Comparison of ENCODE assay signal across 8 mouse cellular contexts in genomic region chr5:124531583-124531930, GRCm38 (mm10). TPM values are rescaled to one million over a fixed set of nuclear protein-coding genes. Genes with fewer than 3 reads are reported as not detected.
A peak's percentile ranks its signal among the peaks of the same experiment; 100 is the strongest.
DNase-seq lines count a peak whose midpoint lies in the region; ATAC-seq and TF ChIP-seq lines count a peak whose summit lies in the region.

No protein-coding gene starts in this region.

- WGBS in spleen, adult 2 months: 21% methylated on average over 14 of the region's 14 CpGs
- WGBS in limb, embryonic 14.5 days: 13% methylated on average over 13 of the region's 14 CpGs
- WGBS in stomach, embryonic 15.5 days: 15% methylated on average over 14 of the region's 14 CpGs

- H3K4me3 ChIP-seq in erythroblast, embryonic 14.5 days (replicated peaks): peak overlapping the region; percentile 63
- H3K4me3 ChIP-seq in spleen, adult 2 months (ENCODE audit: extremely low read depth, insufficient read depth, insufficient read length): peak overlapping the region; percentile 73; the same call in 1 of the 2 replicates
- H3K4me3 ChIP-seq in limb, embryonic 14.5 days (replicated peaks; ENCODE audit: low read length): peak overlapping the region; percentile 59
- peak overlapping the region; percentile 80 for H3K4me3 ChIP-seq in stomach, embryonic 15.5 days (replicated peaks)

- ATAC-seq in erythroblast, adult 5-6 weeks (replicated peaks; ENCODE audit: low FRiP score, poor library complexity, severe bottlenecking): no peak
- ATAC-seq in limb, embryonic 14.5 days (ENCODE audit: low FRiP score, low read depth): peak; percentile 14
- peak; percentile 6; the same call in 1 of the 2 replicates for ATAC-seq in stomach, embryonic 15.5 days (ENCODE audit: insufficient read depth, low FRiP score, low read depth)

- peaks cover 55% of the 10 kb centered on the region for H3K27me3 ChIP-seq in erythroblast, embryonic 14.5 days (ENCODE audit: control insufficient read depth)
- peaks cover 6% of the 10 kb centered on the region for H3K27me3 ChIP-seq in spleen, adult 2 months (ENCODE audit: control insufficient read depth, insufficient read depth, low read length)
- no peaks in the 10 kb centered on the region for H3K27me3 ChIP-seq in limb, embryonic 14.5 days (ENCODE audit: control insufficient read depth, insufficient read depth, low read length)
- H3K27me3 ChIP-seq in stomach, embryonic 15.5 days (replicated peaks): no peaks in the 10 kb centered on the region

- H3K4me1 ChIP-seq in erythroblast, embryonic 14.5 days (ENCODE audit: control insufficient read depth): peaks cover 27% of the 10 kb centered on the region
- H3K4me1 ChIP-seq in spleen, adult 2 months (ENCODE audit: control insufficient read depth, insufficient read depth, insufficient read length): peaks cover 7% of the 10 kb centered on the region; the same call in 1 of the 2 replicates
- H3K4me1 ChIP-seq in limb, embryonic 14.5 days (ENCODE audit: control insufficient read depth, insufficient read depth, low read length): peaks cover 30% of the 10 kb centered on the region
- peaks cover 36% of the 10 kb centered on the region for H3K4me1 ChIP-seq in stomach, embryonic 15.5 days

- no peak for DNase-seq in spleen, adult 2 months (ENCODE audit: low read depth in 1 of 2, low spot score in 2 of 2)
- DNase-seq in spleen, postnatal 4 days (ENCODE audit: low spot score in 2 of 2): no peak
- no peak for DNase-seq in limb, embryonic 14.5 days (ENCODE audit: low spot score)
- no peak for DNase-seq in gastrocnemius, adult 18-20 months (ENCODE audit: low spot score)
- DNase-seq in left cerebral cortex, postnatal 4 days: no peak

- TF ChIP-seq CTCF in spleen, adult 2 months (IDR thresholded peaks at IDR 0.05; ENCODE audit: extremely low read depth, insufficient read depth, insufficient read length, insufficient replicate concordance): no peak

- H3K27ac ChIP-seq in spleen, adult 2 months (ENCODE audit: insufficient read depth, low read length): no peak overlapping the region; the same call in 1 of the 2 replicates
- H3K27ac ChIP-seq in limb, embryonic 14.5 days (replicated peaks; ENCODE audit: low read depth, low read length): peak overlapping the region; percentile 80
- peak overlapping the region; percentile 73 for H3K27ac ChIP-seq in stomach, embryonic 15.5 days

- H3K9me3 ChIP-seq in erythroblast, embryonic 14.5 days (ENCODE audit: control insufficient read depth, low read length): peaks cover 4% of the 10 kb centered on the region; the same call in 1 of the 2 replicates
- no peaks in the 10 kb centered on the region for H3K9me3 ChIP-seq in limb, embryonic 14.5 days (ENCODE audit: control insufficient read depth, low read length)
- no peaks in the 10 kb centered on the region for H3K9me3 ChIP-seq in stomach, embryonic 15.5 days

- H3K36me3 ChIP-seq in erythroblast, embryonic 14.5 days (ENCODE audit: control insufficient read depth): no peaks in the 10 kb centered on the region
- no peaks in the 10 kb centered on the region for H3K36me3 ChIP-seq in spleen, adult 2 months (ENCODE audit: control insufficient read depth, insufficient read depth, low read length)
- peaks cover 1% of the 10 kb centered on the region; the same call in 1 of the 2 replicates for H3K36me3 ChIP-seq in limb, embryonic 14.5 days (ENCODE audit: control insufficient read depth, insufficient read depth, low read length)
- H3K36me3 ChIP-seq in stomach, embryonic 15.5 days: no peaks in the 10 kb centered on the region

- intact Hi-C loops in left cerebral cortex, postnatal 4 days (cut with DNase I): no loop called here

- no peak for TF ChIP-seq POLR2A in spleen, adult 2 months (IDR thresholded peaks at IDR 0.05; ENCODE audit: low read depth, low read length)
- no peak; the same call in 1 of the 2 replicates for TF ChIP-seq POLR2A in limb, embryonic 14.5 days (IDR thresholded peaks at IDR 0.05; ENCODE audit: borderline replicate concordance, extremely low read depth, insufficient read depth, insufficient read length)

- peak overlapping the region; percentile 76 for H3K9ac ChIP-seq in limb, embryonic 14.5 days (ENCODE audit: low read depth, low read length, severe bottlenecking)
- peak overlapping the region; percentile 54 for H3K9ac ChIP-seq in stomach, embryonic 15.5 days

- peak overlapping the region; percentile 69 for H3K4me2 ChIP-seq in limb, embryonic 14.5 days (replicated peaks; ENCODE audit: low read depth, low read length, severe bottlenecking)
- peak overlapping the region; percentile 81 for H3K4me2 ChIP-seq in stomach, embryonic 15.5 days

RNA-seq across cellular contexts. Expression of gene Rilpl1, which starts 0.4 kb away (rescaled TPM):
- 0.02 and 0.06 TPM in 2 replicates for polyA plus RNA-seq in erythroblast, embryonic 14.5 days (2012)
- not detected in 2 replicates for total RNA-seq in erythroblast, adult 5-6 weeks (2015; ENCODE audit: low replicate concordance)
- total RNA-seq in erythroblast, adult 5-6 weeks (2017; ENCODE audit: low replicate concordance): 1.1 and 1.6 TPM in 2 replicates
- 3.6 TPM in 2 replicates for polyA plus RNA-seq in spleen, adult 2 months (2012; rRNA removed)
- polyA plus RNA-seq in limb, embryonic 14.5 days (2012; rRNA removed): 17.8 and 22.4 TPM in 2 replicates
- 23.2 and 28.0 TPM in 2 replicates for polyA plus RNA-seq in limb, embryonic 14.5 days (2014; fragmentation: Nextera tagmentation; extraction: Ambion mirVana)
- polyA plus RNA-seq in stomach, embryonic 15.5 days (2015; fragmentation: Nextera tagmentation; extraction: Ambion mirVana): 15.1 and 15.2 TPM in 2 replicates
- 100 to 1,000 TPM; 261 to 262 TPM for total RNA-seq in gastrocnemius, adult 18-20 months (2021)
- 10 to 100 TPM; 15.0 to 16.6 TPM for total RNA-seq in left cerebral cortex, postnatal 4 days (2021)

RNA-seq across cellular contexts. Expression of gene Tmed2, which starts 8.9 kb away (rescaled TPM):
- 11.7 and 17.6 TPM in 2 replicates for polyA plus RNA-seq in erythroblast, embryonic 14.5 days (2012)
- total RNA-seq in erythroblast, adult 5-6 weeks (2015; ENCODE audit: low replicate concordance): 187 and 211 TPM in 2 replicates
- 222 and 325 TPM in 2 replicates for total RNA-seq in erythroblast, adult 5-6 weeks (2017; ENCODE audit: low replicate concordance)
- polyA plus RNA-seq in spleen, adult 2 months (2012; rRNA removed): 54.2 and 96.7 TPM in 2 replicates
- 260 and 264 TPM in 2 replicates for polyA plus RNA-seq in limb, embryonic 14.5 days (2012; rRNA removed)
- 594 and 615 TPM in 2 replicates for polyA plus RNA-seq in limb, embryonic 14.5 days (2014; fragmentation: Nextera tagmentation; extraction: Ambion mirVana)
- 589 and 688 TPM in 2 replicates for polyA plus RNA-seq in stomach, embryonic 15.5 days (2015; fragmentation: Nextera tagmentation; extraction: Ambion mirVana)
- total RNA-seq in gastrocnemius, adult 18-20 months (2021): 100 to 1,000 TPM; 145 to 151 TPM
- total RNA-seq in left cerebral cortex, postnatal 4 days (2021): 100 to 1,000 TPM; 119 to 123 TPM

RNA-seq across cellular contexts. Expression of gene Ddx55, which starts 21.1 kb away (rescaled TPM):
- 0.84 and 0.94 TPM in 2 replicates for polyA plus RNA-seq in erythroblast, embryonic 14.5 days (2012)
- total RNA-seq in erythroblast, adult 5-6 weeks (2015; ENCODE audit: low replicate concordance): 0.38 and 2.9 TPM in 2 replicates
- 0.85 and 5.0 TPM in 2 replicates for total RNA-seq in erythroblast, adult 5-6 weeks (2017; ENCODE audit: low replicate concordance)
- polyA plus RNA-seq in spleen, adult 2 months (2012; rRNA removed): 17.0 and 19.1 TPM in 2 replicates
- polyA plus RNA-seq in limb, embryonic 14.5 days (2012; rRNA removed): 20.8 and 22.0 TPM in 2 replicates
- 11.9 and 12.5 TPM in 2 replicates for polyA plus RNA-seq in limb, embryonic 14.5 days (2014; fragmentation: Nextera tagmentation; extraction: Ambion mirVana)
- polyA plus RNA-seq in stomach, embryonic 15.5 days (2015; fragmentation: Nextera tagmentation; extraction: Ambion mirVana): 14.1 and 17.1 TPM in 2 replicates
- total RNA-seq in gastrocnemius, adult 18-20 months (2021): 1 to 10 TPM; 4.1 to 4.2 TPM
- total RNA-seq in left cerebral cortex, postnatal 4 days (2021): 10 to 100 TPM; 27.5 to 30.8 TPM

RNA-seq across cellular contexts. Expression of gene Eif2b1, which starts 47.4 kb away (rescaled TPM):
- 0.41 and 0.57 TPM in 2 replicates for polyA plus RNA-seq in erythroblast, embryonic 14.5 days (2012)
- 14.4 and 18.1 TPM in 2 replicates for total RNA-seq in erythroblast, adult 5-6 weeks (2015; ENCODE audit: low replicate concordance)
- 5.0 and 8.1 TPM in 2 replicates for total RNA-seq in erythroblast, adult 5-6 weeks (2017; ENCODE audit: low replicate concordance)
- polyA plus RNA-seq in spleen, adult 2 months (2012; rRNA removed): 9.8 and 11.6 TPM in 2 replicates
- 37.4 and 42.5 TPM in 2 replicates for polyA plus RNA-seq in limb, embryonic 14.5 days (2012; rRNA removed)
- polyA plus RNA-seq in limb, embryonic 14.5 days (2014; fragmentation: Nextera tagmentation; extraction: Ambion mirVana): 71.3 and 73.5 TPM in 2 replicates
- polyA plus RNA-seq in stomach, embryonic 15.5 days (2015; fragmentation: Nextera tagmentation; extraction: Ambion mirVana): 73.7 and 77.1 TPM in 2 replicates
- 10 to 100 TPM; 36.0 to 36.2 TPM for total RNA-seq in gastrocnemius, adult 18-20 months (2021)
- total RNA-seq in left cerebral cortex, postnatal 4 days (2021): 10 to 100 TPM; 44.4 to 46.9 TPM

RNA-seq across cellular contexts. Expression of gene Gtf2h3, which starts 47.4 kb away (rescaled TPM):
- 0.27 and 0.28 TPM in 2 replicates for polyA plus RNA-seq in erythroblast, embryonic 14.5 days (2012)
- 0.19 and 3.8 TPM in 2 replicates for total RNA-seq in erythroblast, adult 5-6 weeks (2015; ENCODE audit: low replicate concordance)
- total RNA-seq in erythroblast, adult 5-6 weeks (2017; ENCODE audit: low replicate concordance): 10.3 and 10.6 TPM in 2 replicates
- 25.9 and 29.4 TPM in 2 replicates for polyA plus RNA-seq in spleen, adult 2 months (2012; rRNA removed)
- 86.9 and 94.6 TPM in 2 replicates for polyA plus RNA-seq in limb, embryonic 14.5 days (2012; rRNA removed)
- 62.6 and 76.4 TPM in 2 replicates for polyA plus RNA-seq in limb, embryonic 14.5 days (2014; fragmentation: Nextera tagmentation; extraction: Ambion mirVana)
- polyA plus RNA-seq in stomach, embryonic 15.5 days (2015; fragmentation: Nextera tagmentation; extraction: Ambion mirVana): 53.1 and 54.9 TPM in 2 replicates
- 10 to 100 TPM; 17.0 to 18.1 TPM for total RNA-seq in gastrocnemius, adult 18-20 months (2021)
- total RNA-seq in left cerebral cortex, postnatal 4 days (2021): 10 to 100 TPM; 36.3 to 37.1 TPM
